Mouse (Mus musculus) small intestine, adult 2 months (tissue): ENCODE results near the gene Klrb1f.

Experiments used
- CTCF ChIP-seq: fragments of 200-500 bp; IDR thresholded peaks from 2 replicates; pipeline ENCODE4 v1.5.1; 2012; ENCODE audit warnings: low read depth, mild to moderate bottlenecking, control low read depth, inconsistent platforms, low read length, moderate library complexity, mixed read lengths; ENCODE audit not compliant: insufficient replicate concordance, insufficient read length; ENCODE audit errors: extremely low read depth
- POLR2A ChIP-seq: fragments of 200-500 bp; IDR thresholded peaks from 2 replicates; pipeline ENCODE4 v1.6.1; 2012; ENCODE audit warnings: low read depth, mild to moderate bottlenecking, control low read depth, inconsistent platforms, low read length, moderate library complexity

DNA sequence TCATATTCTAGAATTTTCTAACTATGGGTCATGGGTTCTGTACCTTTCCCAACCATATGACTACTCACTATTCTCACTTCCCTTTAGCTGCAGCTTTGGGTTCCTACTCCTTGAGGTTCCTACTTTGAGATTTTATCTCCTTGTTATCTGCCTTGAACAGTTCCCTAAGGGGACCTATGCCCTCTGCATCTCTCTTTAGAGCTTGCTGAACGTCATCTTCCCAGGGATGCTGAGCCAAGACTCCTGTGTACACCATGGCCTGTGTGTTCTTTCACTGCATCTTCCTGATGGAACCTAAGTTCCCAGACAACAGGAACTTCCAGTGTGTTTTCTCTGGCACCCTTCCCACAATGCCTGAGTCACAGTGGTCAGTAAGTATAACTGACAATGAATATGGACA, 52.2 kb downstream of the Klrb1f start:
- TF ChIP-seq CTCF (no peak), POLR2A (no peak)
